Mouse (Mus musculus): ENCODE measurements around the gene Mrpl46.

DNA sequence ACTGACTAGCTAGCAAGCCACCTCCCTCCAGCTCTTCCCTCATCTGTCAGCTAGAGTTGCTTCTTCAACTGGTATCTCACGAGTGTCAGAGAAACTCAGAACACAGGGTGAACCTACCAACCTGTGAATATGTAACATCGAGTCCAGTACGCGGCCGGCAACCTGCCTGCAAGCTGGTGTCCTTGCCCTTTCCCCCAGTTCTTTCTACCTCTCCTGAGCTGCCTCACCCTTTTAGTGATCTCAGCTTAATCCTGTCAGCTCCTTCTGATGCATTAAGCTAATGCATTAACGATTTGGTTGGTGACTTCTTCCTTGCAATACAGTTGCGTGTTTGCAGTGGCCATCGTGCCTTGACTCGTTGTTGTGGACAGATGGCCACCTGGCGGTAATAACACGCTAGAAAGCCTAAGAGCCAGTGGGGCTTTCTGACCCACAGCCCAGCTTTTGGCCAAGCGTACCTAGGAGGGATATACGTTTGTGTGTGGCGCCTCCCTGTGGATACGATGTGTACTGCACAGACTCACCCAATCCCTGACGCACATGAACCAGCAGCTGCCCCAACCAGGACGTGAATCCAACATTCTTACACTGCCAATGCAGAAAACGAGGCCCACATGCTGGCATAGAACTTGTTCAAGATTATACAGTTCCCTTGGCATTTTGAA is 17.2 kb downstream of the Mrpl46 start:
- TF ChIP-seq CTCF (IDR thresholded peaks at IDR 0.05; ENCODE audit: low read depth, low read length) (peak; percentile 65), POLR2A (IDR thresholded peaks at IDR 0.05; ENCODE audit: borderline replicate concordance, low read depth, low read length) (no peak)

Measured in bone marrow macrophage, adult 2 months (primary cell).